Mouse (Mus musculus): ENCODE results near the gene Git2. TPM values are rescaled to one million over a fixed set of nuclear protein-coding genes. Genes with fewer than 3 reads are reported as not detected.

The Git2 gene
- 12.2 and 14.8 TPM in 2 replicates for polyA plus RNA-seq (2012; rRNA removed)

DNA sequence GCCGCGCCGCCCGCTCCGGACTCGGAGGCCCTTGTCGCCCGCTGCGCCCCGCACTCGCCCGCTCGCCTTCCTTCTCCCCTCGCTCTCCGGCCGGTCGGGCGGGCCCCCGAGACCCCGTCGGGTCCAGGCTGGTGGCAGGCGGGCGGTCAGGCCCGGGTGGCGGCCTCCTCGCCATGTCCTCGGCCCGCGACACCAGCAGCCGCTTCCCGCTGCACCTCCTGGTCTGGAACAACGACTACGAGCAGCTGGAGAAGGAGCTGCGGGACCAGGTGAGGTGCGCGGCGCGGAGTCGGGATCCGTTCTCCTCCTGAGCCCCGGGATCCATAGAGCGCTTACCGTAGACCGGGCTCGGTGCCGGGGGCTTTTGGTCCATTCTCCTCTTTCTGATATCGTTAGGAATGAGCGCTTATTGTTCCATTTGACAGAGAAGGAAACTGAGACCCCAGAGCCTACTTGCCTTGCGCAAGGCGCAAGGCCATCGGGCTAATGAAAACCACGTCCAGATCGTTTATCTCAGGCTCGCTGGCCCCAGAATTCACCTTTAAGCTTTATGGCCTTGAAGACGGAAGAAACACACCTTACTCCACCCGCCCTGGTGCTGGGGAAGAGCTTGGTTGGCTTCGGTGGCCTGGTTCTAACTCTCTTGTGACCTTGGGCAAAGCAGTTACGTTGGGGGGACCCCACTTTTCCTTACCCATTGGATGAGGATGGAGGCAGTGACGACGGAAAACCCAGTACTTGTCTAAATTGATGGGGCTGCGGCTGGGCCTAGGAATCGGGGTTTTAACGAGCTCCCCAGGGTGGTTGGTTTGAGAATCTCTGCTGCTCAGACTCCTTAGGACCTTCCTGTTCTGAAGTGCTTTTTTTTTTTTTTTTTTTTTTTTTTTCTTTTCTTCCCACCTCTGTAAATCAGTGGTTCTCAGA lies at the start of gene Git2:
Gene Git2, minus strand, starts transcription at position 462 of the 924 bp plus-strand sequence.

GRCm38 (mm10) chr5:114822796-114823688 lies 47.7 kb upstream of the Git2 start, which contains the start of gene 1500011B03Rik:
TSS of gene 1500011B03Rik (minus strand) at chr5:114823468.

GRCm38 (mm10) chr5:114774403-114775051 lies 790 bp downstream of the Git2 start, which contains the start of gene Ankrd13a:
TSS of gene Ankrd13a (plus strand) at chr5:114774677.

DNA sequence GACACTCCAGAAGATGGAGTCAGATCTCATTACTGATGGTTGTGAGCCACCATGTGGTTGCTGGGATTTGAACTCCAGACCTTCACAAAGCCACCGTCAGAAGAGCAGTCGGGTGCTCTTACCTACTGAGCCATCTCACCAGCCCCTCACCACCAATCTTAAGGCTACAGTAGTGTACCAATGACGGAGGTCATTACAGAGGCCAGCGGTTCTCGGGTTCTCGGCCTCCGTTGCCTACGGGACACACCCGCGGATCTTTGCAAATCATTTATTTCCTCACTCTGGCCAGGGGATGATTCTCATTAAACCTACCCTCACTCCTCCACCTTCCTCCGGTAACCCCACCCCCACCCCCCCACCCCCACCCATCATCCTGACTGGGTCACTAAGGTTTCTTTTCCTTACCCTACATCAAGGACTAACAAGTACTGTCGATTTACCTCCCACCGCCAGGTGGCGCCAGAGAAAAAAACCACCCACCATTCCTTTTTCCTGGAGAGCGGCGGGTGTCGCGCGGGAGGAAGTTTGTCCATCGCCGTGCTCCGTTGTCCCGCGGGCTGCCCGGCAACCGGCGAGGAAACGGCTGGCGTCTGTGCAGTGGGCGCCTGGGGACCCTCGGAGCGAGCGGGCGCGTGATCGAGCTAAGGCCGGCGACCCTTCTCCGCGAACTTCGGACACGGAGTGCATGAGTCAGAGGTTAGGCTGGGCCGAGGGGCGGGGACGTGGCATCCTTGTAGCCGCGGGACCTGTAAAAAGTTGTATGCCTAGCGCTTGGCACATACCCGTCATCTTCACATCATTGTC lies 67.8 kb downstream of the Git2 start, which contains the start of gene Tchp:
Gene Tchp, plus strand, starts transcription at position 496 of the 804 bp plus-strand sequence.

GRCm38 (mm10) chr5:114690633-114691567 lies 84.4 kb downstream of the Git2 start, which contains the start of gene Gltp:
TSS of gene Gltp (minus strand) at chr5:114690984.

Other genes with a start within 250 kb of the Git2 start
- 0.59 and 0.70 TPM in 2 replicates for gene Fam222a, start 207.5 kb downstream of the Git2 start, polyA plus RNA-seq (2012; rRNA removed)
- 0.18 and 0.24 TPM in 2 replicates for gene Trpv4, start 117.1 kb downstream of the Git2 start, polyA plus RNA-seq (2012; rRNA removed)
- 16.3 and 20.1 TPM in 2 replicates for gene Gltp, start 84.5 kb downstream of the Git2 start, polyA plus RNA-seq (2012; rRNA removed)
- 7.0 and 7.9 TPM in 2 replicates for gene Tchp, start 67.8 kb downstream of the Git2 start, polyA plus RNA-seq (2012; rRNA removed)
- gene Ankrd13a, start 840 bp downstream of the Git2 start, polyA plus RNA-seq (2012; rRNA removed) = 36.2 and 42.6 TPM in 2 replicates
- gene 1500011B03Rik, start 48.0 kb upstream of the Git2 start, polyA plus RNA-seq (2012; rRNA removed) = 17.4 and 19.0 TPM in 2 replicates
- gene 4930519G04Rik, start 78.1 kb upstream of the Git2 start, polyA plus RNA-seq (2012; rRNA removed) = not detected in 2 replicates
- gene Gm9936, start 83.2 kb upstream of the Git2 start, polyA plus RNA-seq (2012; rRNA removed) = not detected in 2 replicates
- gene Oasl2, start 121.4 kb upstream of the Git2 start, polyA plus RNA-seq (2012; rRNA removed) = 1.9 and 3.1 TPM in 2 replicates
- 0.70 TPM in 2 replicates for gene Oasl1, start 147.7 kb upstream of the Git2 start, polyA plus RNA-seq (2012; rRNA removed)
- gene 2210016L21Rik, start 166.6 kb upstream of the Git2 start, polyA plus RNA-seq (2012; rRNA removed) = 7.5 and 8.0 TPM in 2 replicates
- gene Hnf1a, start 195.6 kb upstream of the Git2 start, polyA plus RNA-seq (2012; rRNA removed) = 0.89 and 1.2 TPM in 2 replicates
- 14.6 and 17.8 TPM in 2 replicates for gene Sppl3, start 235.6 kb upstream of the Git2 start, polyA plus RNA-seq (2012; rRNA removed)